In the genomic region with DNA sequence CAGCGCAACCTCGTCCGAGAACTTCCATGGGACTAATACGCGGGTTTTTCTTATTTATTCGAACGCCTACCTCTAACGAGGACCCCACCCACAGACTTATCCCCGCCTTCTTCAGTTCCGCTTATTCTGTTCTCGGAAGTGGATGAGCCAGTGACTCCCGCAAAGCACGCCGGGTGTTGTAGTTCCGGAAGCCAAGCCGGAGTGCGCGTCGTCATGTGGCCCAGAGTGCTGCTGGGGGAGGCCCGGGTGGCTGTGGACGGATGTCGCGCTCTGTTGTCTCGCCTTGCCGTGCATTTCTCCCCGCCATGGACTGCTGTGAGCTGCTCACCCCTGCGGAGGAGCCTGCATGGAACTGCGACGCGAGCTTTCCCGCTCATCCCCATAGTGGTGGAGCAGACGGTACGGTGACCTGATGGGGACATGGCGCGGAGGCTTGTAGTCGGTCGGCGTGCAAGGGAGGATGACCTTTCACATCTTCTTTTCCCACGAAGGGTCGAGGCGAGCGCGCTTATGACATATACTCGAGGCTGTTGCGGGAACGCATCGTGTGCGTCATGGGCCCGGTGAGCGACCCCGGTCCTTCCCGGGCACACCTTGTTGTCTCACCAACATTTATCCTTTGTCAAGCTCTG, we compare ENCODE assay signal across 8 mouse cellular contexts. TPM values are rescaled to one million over a fixed set of nuclear protein-coding genes. Genes with fewer than 3 reads are reported as not detected.
A peak's percentile ranks its signal among the peaks of the same experiment; 100 is the strongest.
DNase-seq lines count a peak whose midpoint lies in the region; ATAC-seq and TF ChIP-seq lines count a peak whose summit lies in the region.

A gene (plus strand): TSS at position 191 of the 632 bp plus-strand sequence.

- H3K27ac ChIP-seq in cortical plate, adult 2 months (ENCODE audit: insufficient read depth, low read length): peak within 1 kb of the TSS; percentile 10; the same call in 1 of the 2 replicates

- H3K27me3 ChIP-seq in megakaryocyte, embryonic 14.5 days (replicated peaks): peaks cover 5% of the 10 kb centered on the region

- TF ChIP-seq POLR2A in cortical plate, adult 2 months (IDR thresholded peaks at IDR 0.05; ENCODE audit: extremely low read depth, insufficient read depth, low read length): peak; percentile 92

- H3K4me1 ChIP-seq in cortical plate, adult 2 months (ENCODE audit: control insufficient read depth, insufficient read depth, low read length): peaks cover 4% of the 10 kb centered on the region
- peaks cover 42% of the 10 kb centered on the region for H3K4me1 ChIP-seq in megakaryocyte, embryonic 14.5 days

- no peak for TF ChIP-seq CTCF in cortical plate, adult 2 months (IDR thresholded peaks at IDR 0.05; ENCODE audit: extremely low read depth, insufficient read depth, low read length)

- DNase-seq in gastrocnemius, adult 8-10 months (ENCODE audit: low spot score in 2 of 2): peak; percentile 88 to 91
- DNase-seq in hindlimb bud, embryonic 11.5 days (ENCODE audit: extremely low spot score, low read depth, low spot score): peak; percentile 87
- peak; percentile 82 to 94 for DNase-seq in left cerebral cortex, adult 8-10 months (ENCODE audit: low spot score in 2 of 2)
- DNase-seq in right cerebral cortex, postnatal 10 days (ENCODE audit: low spot score in 2 of 2): peak; percentile 97 to 98
- peak; percentile 87 for DNase-seq in urinary bladder, postnatal 25 days (ENCODE audit: low spot score)

- no peaks in the 10 kb centered on the region for H3K9me3 ChIP-seq in megakaryocyte, embryonic 14.5 days

- peak within 1 kb of the TSS; percentile 62 for H3K4me3 ChIP-seq in cortical plate, adult 2 months (ENCODE audit: insufficient read depth, low read length)
- peak within 1 kb of the TSS; percentile 100 for H3K4me3 ChIP-seq in megakaryocyte, embryonic 14.5 days (replicated peaks)

- ATAC-seq in activated CD4-positive, CD25-positive, alpha-beta regulatory T cell, adult 4 months: peak; percentile 99

- peaks cover 38% of the 10 kb centered on the region for H3K36me3 ChIP-seq in megakaryocyte, embryonic 14.5 days (replicated peaks; ENCODE audit: low read length)

RNA-seq across cellular contexts. Expression of the gene that starts here (rescaled TPM):
- polyA plus RNA-seq in activated CD4-positive, CD25-positive, alpha-beta regulatory T cell, adult 4 months (2017; shearing (Covaris generic)): 10 to 100 TPM; 79.3 to 85.4 TPM
- polyA plus RNA-seq in cortical plate, adult 2 months (2012; rRNA removed): 139 and 146 TPM in 2 replicates
- 10 to 100 TPM; 35.8 to 39.5 (median 37.5) TPM for total RNA-seq in gastrocnemius, adult 8-10 months (2022)
- 10 to 100 TPM; 60.6 to 69.6 (median 65.4) TPM for total RNA-seq in left cerebral cortex, adult 8-10 months (2022)
- 177 and 234 TPM in 2 replicates for polyA plus RNA-seq in megakaryocyte, embryonic 14.5 days (2012; ENCODE audit: insufficient read depth, low replicate concordance)

Comparison
In these comparisons a context has a peak if more than half of its experiments do, and no peak if none do; other contexts are left out.
1. Peak in every context shown above with its lines: DNase-seq, ATAC-seq, H3K4me3 ChIP-seq and H3K27ac ChIP-seq.